Mouse (Mus musculus): ENCODE measurements around the gene Slc9a8.

- TF ChIP-seq CTCF (IDR thresholded peaks at IDR 0.05; ENCODE audit: low read depth) (0 out of 2 replicates have a peak, but pooled peaks have one; percentile 1), EP300 (IDR thresholded peaks at IDR 0.05; ENCODE audit: low read depth) (no peak)
Observed at GRCm38 (mm10) chr2:167376160-167376564, 45.4 kb upstream of the Slc9a8 start.
